Mouse (Mus musculus) heart, embryonic 11.5 days (tissue): Measurements from ENCODE around the gene Crabp1. TPM values are rescaled to one million over a fixed set of nuclear protein-coding genes. Genes with fewer than 3 reads are reported as not detected.

Experiments used
- ATAC-seq: fragments of 200-750 bp; cut with Nextera tagmentation; replicated peaks from 2 replicates; pipeline ENCODE4 v1.8.0; 2017; ENCODE audit warnings: moderate library complexity; ENCODE audit not compliant: insufficient number of reproducible peaks, low FRiP score, low TSS enrichment
- H3K27ac ChIP-seq: fragments of 300-500 bp; sonication (generic); 2 replicates; pipeline ENCODE4 v1.5.1; 2014; ENCODE audit warnings: mild to moderate bottlenecking, low read depth, low read length
- H3K27me3 ChIP-seq: fragments of 300-500 bp; sonication (generic); 2 replicates; pipeline ENCODE4 v1.6.1; 2014; ENCODE audit warnings: mild to moderate bottlenecking, low read length, mixed read lengths; ENCODE audit not compliant: control insufficient read depth, insufficient read depth
- H3K36me3 ChIP-seq: fragments of 300-500 bp; sonication (generic); 2 replicates; pipeline ENCODE4 v1.6.1; 2014; ENCODE audit warnings: mild to moderate bottlenecking, low read length, moderate library complexity, mixed read lengths; ENCODE audit not compliant: control insufficient read depth, insufficient read depth
- H3K4me1 ChIP-seq: fragments of 300-500 bp; sonication (generic); 2 replicates; pipeline ENCODE4 v1.6.1; 2014; ENCODE audit warnings: low read length; ENCODE audit not compliant: control insufficient read depth, insufficient read depth
- H3K4me2 ChIP-seq: fragments of 300-500 bp; sonication (generic); 2 replicates; pipeline ENCODE4 v1.6.1; 2014; ENCODE audit warnings: mild to moderate bottlenecking, moderate library complexity
- H3K4me3 ChIP-seq: fragments of 300-500 bp; sonication (generic); 2 replicates; pipeline ENCODE4 v1.5.1; 2014; ENCODE audit warnings: low read depth, low read length
- H3K9ac ChIP-seq: fragments of 300-500 bp; sonication (generic); 2 replicates; pipeline ENCODE4 v1.6.1; 2014; ENCODE audit warnings: mild to moderate bottlenecking, low read depth, low read length, moderate library complexity
- H3K9me3 ChIP-seq: fragments of 300-500 bp; sonication (generic); replicated peaks from 2 replicates; pipeline ENCODE4 v1.6.1; 2016; ENCODE audit warnings: low read length; ENCODE audit not compliant: control insufficient read depth
- WGBS: fragments of 180-500 bp; shearing (Covaris S2); extraction: QIAGEN DNeasy Blood & Tissue Kit; methylation state at CpG from one replicate; pipeline ENCODE4 v1.1.7; 2014; ENCODE audit not compliant: insufficient replicate concordance; 5-methylcytosine and 5-hydroxymethylcytosine counted together
- polyA plus RNA-seq: library from polyadenylated mRNA; unstranded; fragments of >200 nt; fragmentation: Nextera tagmentation; extraction: Ambion mirVana; gene quantifications from 2 replicates; pipeline ENCODE4 v1.2.1, GENCODE M21; 2014

Gene Crabp1
- polyA plus RNA-seq, 1 experiment from 2014 or later: 50.3 TPM

GRCm38 (mm10) chr9:54807761-54808160, 43.2 kb downstream of the Crabp1 start:
- Histone ChIP-seq H3K4me2 (no peak overlapping the region), H3K36me3 (no peaks in the 10 kb centered on the region), H3K4me1 (0 out of 2 replicates have a peak, but pooled peaks cover 2% of the 10 kb centered on the region), H3K27me3 (no peaks in the 10 kb centered on the region), H3K9me3 (no peaks in the 10 kb centered on the region), H3K9ac (no peak overlapping the region), H3K27ac (no peak overlapping the region), H3K4me3 (no peak overlapping the region)
- WGBS: 61% methylated on average over 4 of the region's 4 CpGs
- ATAC-seq: no peak

GRCm38 (mm10) chr9:54809953-54810352, 45.4 kb downstream of the Crabp1 start:
- Histone ChIP-seq H3K4me3 (no peak overlapping the region), H3K4me1 (no peaks in the 10 kb centered on the region), H3K9me3 (no peaks in the 10 kb centered on the region), H3K9ac (no peak overlapping the region), H3K36me3 (no peaks in the 10 kb centered on the region), H3K27me3 (no peaks in the 10 kb centered on the region), H3K27ac (no peak overlapping the region), H3K4me2 (no peak overlapping the region)
- no peak for ATAC-seq
- WGBS: 41% methylated on average over 4 of the region's 4 CpGs

GRCm38 (mm10) chr9:54816508-54817201, 52.1 kb downstream of the Crabp1 start:
- Histone ChIP-seq H3K9me3 (no peaks in the 10 kb centered on the region), H3K36me3 (no peaks in the 10 kb centered on the region), H3K9ac (no peak overlapping the region), H3K27me3 (no peaks in the 10 kb centered on the region), H3K4me1 (no peaks in the 10 kb centered on the region), H3K27ac (no peak overlapping the region), H3K4me3 (no peak overlapping the region), H3K4me2 (no peak overlapping the region)
- 65% methylated on average over 10 of the region's 10 CpGs for WGBS
- ATAC-seq: no peak

- Histone ChIP-seq H3K9ac (no peak overlapping the region), H3K4me3 (no peak overlapping the region), H3K36me3 (no peaks in the 10 kb centered on the region), H3K27ac (no peak overlapping the region), H3K4me2 (no peak overlapping the region), H3K27me3 (no peaks in the 10 kb centered on the region), H3K9me3 (no peaks in the 10 kb centered on the region), H3K4me1 (no peaks in the 10 kb centered on the region)
- no peak for ATAC-seq
- WGBS: 52% methylated on average over 5 of the region's 5 CpGs
These were observed 57.0 kb downstream of the Crabp1 start for GRCm38 (mm10) chr9:54821442-54822100.

Other genes starting within 250 kb of the Crabp1 start
- gene Sh2d7, start 225.8 kb upstream of the Crabp1 start, polyA plus RNA-seq: not detected in 2 replicates
- gene Cib2, start 204.5 kb upstream of the Crabp1 start, polyA plus RNA-seq: 6.1 TPM in 2 replicates
- gene Idh3a, start 178.4 kb upstream of the Crabp1 start, polyA plus RNA-seq: 441 and 486 TPM in 2 replicates
- gene Acsbg1, start 102.9 kb upstream of the Crabp1 start, polyA plus RNA-seq: 0.24 and 0.36 TPM in 2 replicates
- 19.0 and 25.6 TPM in 2 replicates for gene Dnaja4, start 65.9 kb upstream of the Crabp1 start, polyA plus RNA-seq
- gene Wdr61, start 30.2 kb upstream of the Crabp1 start, polyA plus RNA-seq: 124 and 128 TPM in 2 replicates
- gene Ireb2, start 99.0 kb downstream of the Crabp1 start, polyA plus RNA-seq: 33.4 and 38.2 TPM in 2 replicates
- gene Hykk, start 152.5 kb downstream of the Crabp1 start, polyA plus RNA-seq: 2.6 and 3.7 TPM in 2 replicates
- gene Psma4, start 186.0 kb downstream of the Crabp1 start, polyA plus RNA-seq: 258 and 260 TPM in 2 replicates
- gene AY074887, start 186.2 kb downstream of the Crabp1 start, polyA plus RNA-seq: 0.41 and 0.79 TPM in 2 replicates
- gene Chrna5, start 216.1 kb downstream of the Crabp1 start, polyA plus RNA-seq: 0.17 TPM in 1 of 2 replicates, not detected in the other